Mouse (Mus musculus) brain, adult 2 months (tissue): ENCODE results near the gene Cacna1g.

ENCODE experiments used
- DNase-seq: peaks from one replicate; pipeline ENCODE4 v3.0.0; 2011; ENCODE audit warnings: low read depth, low spot score

Gene Cacna1g

GRCm38 (mm10) chr11:94481963-94482362 lies 8.0 kb upstream of the Cacna1g start:
- no peak for DNase-seq

GRCm38 (mm10) chr11:94480382-94480781 lies 6.4 kb upstream of the Cacna1g start:
- no peak for DNase-seq

- DNase-seq, result peak; percentile 92
These were observed 3.7 kb upstream of the Cacna1g start for GRCm38 (mm10) chr11:94477651-94478050.

GRCm38 (mm10) chr11:94475722-94476121 lies 1.7 kb upstream of the Cacna1g start:
- no peak for DNase-seq

- DNase-seq, result no peak
These were observed 529 bp upstream of the Cacna1g start for GRCm38 (mm10) chr11:94474544-94474910.

- no peak for DNase-seq
These were observed 887 bp downstream of the Cacna1g start for GRCm38 (mm10) chr11:94472916-94473706.

- DNase-seq, result peak; percentile 33
These were observed 1.4 kb downstream of the Cacna1g start for GRCm38 (mm10) chr11:94472585-94472915.

GRCm38 (mm10) chr11:94471740-94472584 lies 2.0 kb downstream of the Cacna1g start:
- DNase-seq, result peak; percentile 69

GRCm38 (mm10) chr11:94470391-94470790 lies 3.6 kb downstream of the Cacna1g start:
- DNase-seq, result peak; percentile 76

- peak; percentile 44 for DNase-seq
These were observed 4.6 kb downstream of the Cacna1g start for GRCm38 (mm10) chr11:94469136-94470064.

- peak; percentile 93 for DNase-seq
These were observed 5.4 kb downstream of the Cacna1g start for GRCm38 (mm10) chr11:94468582-94469064.

GRCm38 (mm10) chr11:94466333-94466855 lies 7.6 kb downstream of the Cacna1g start:
- DNase-seq, result peak; percentile 73

GRCm38 (mm10) chr11:94464170-94464569 lies 9.8 kb downstream of the Cacna1g start:
- DNase-seq, result no peak

GRCm38 (mm10) chr11:94461856-94462255 lies 12.1 kb downstream of the Cacna1g start:
- DNase-seq, result no peak

GRCm38 (mm10) chr11:94457001-94457400 lies 17.0 kb downstream of the Cacna1g start:
- no peak for DNase-seq

- peak; percentile 46 for DNase-seq
These were observed 17.7 kb downstream of the Cacna1g start for GRCm38 (mm10) chr11:94456347-94456746.

GRCm38 (mm10) chr11:94455161-94455820 lies 18.7 kb downstream of the Cacna1g start:
- peak; percentile 70 for DNase-seq

GRCm38 (mm10) chr11:94454756-94455155 lies 19.2 kb downstream of the Cacna1g start:
- peak; percentile 85 for DNase-seq

- DNase-seq, result no peak
These were observed 22.8 kb downstream of the Cacna1g start for GRCm38 (mm10) chr11:94451091-94451773.

- no peak for DNase-seq
These were observed 24.1 kb downstream of the Cacna1g start for GRCm38 (mm10) chr11:94449886-94450285.
